8 mouse cellular contexts compared by ENCODE assay signal in the genomic region with DNA sequence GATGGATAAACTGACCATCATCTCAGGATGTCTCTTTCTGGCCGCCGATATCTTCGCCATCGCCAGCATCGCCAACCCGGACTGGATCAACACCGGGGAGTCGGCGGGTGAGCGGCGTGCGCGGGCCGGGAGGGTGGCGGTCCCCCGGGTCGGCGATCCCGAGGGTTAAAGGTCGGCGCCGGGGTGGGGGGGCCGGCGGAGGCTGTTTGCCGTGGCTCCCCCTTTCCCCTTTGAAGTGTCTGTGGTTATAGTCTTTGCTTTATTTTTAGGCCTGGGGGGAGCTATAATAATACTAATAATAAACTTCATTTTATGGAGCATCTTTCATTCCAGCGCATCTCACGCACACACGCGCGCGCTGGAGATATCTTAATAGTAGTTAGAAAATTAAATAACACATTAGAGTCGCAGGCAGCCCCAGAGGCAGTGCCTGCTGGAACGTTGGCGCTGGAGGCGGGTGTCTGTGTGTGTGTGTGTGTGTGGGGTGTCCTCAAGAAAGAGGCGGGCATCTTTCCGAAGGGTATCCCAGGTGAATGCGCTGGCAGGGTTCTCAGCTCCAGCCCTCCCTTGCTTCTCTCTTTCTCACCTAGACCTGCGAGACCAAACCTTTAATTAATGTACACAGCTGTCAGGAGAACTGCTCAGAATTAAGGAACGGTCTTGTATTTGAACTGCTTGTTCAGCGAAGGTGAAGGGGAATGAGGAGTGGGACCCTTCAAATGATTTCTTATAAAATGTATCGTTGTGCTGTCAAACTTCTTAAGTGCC. TPM values are rescaled to one million over a fixed set of nuclear protein-coding genes. Genes with fewer than 3 reads are reported as not detected.
DNase-seq lines count a peak whose midpoint lies in the region; ATAC-seq and TF ChIP-seq lines count a peak whose summit lies in the region.

No protein-coding gene starts in this region.

- no peaks in the 10 kb centered on the region for H3K27me3 ChIP-seq in limb, embryonic 15.5 days
- H3K27me3 ChIP-seq in midbrain, postnatal 0 days (ENCODE audit: insufficient read depth, low read length): no peaks in the 10 kb centered on the region
- no peaks in the 10 kb centered on the region for H3K27me3 ChIP-seq in stomach, embryonic 14.5 days (ENCODE audit: control insufficient read depth, insufficient read depth, low read length)

- 0 out of 2 replicates have a peak, but pooled peaks have one; percentile 16 for ATAC-seq in limb, embryonic 15.5 days (ENCODE audit: insufficient number of reproducible peaks, low FRiP score, low TSS enrichment, low read depth)
- peak; percentile 44; the same call in 1 of the 2 replicates for ATAC-seq in midbrain, postnatal 0 days (ENCODE audit: low FRiP score)
- ATAC-seq in stomach, embryonic 14.5 days (ENCODE audit: insufficient number of reproducible peaks, insufficient read depth, low FRiP score, low read depth): peak; percentile 48

- 1% methylated on average over 41 of the region's 42 CpGs for WGBS in limb, embryonic 15.5 days
- WGBS in midbrain, postnatal 0 days: 2% methylated on average over 40 of the region's 42 CpGs
- 1% methylated on average over 42 of the region's 42 CpGs for WGBS in stomach, embryonic 14.5 days

- H3K4me3 ChIP-seq in limb, embryonic 15.5 days: peak overlapping the region; percentile 82
- H3K4me3 ChIP-seq in midbrain, postnatal 0 days (ENCODE audit: low read depth, low read length): peak overlapping the region; percentile 90
- H3K4me3 ChIP-seq in stomach, embryonic 14.5 days (ENCODE audit: low read depth, low read length): peak overlapping the region; percentile 93

- H3K27ac ChIP-seq in limb, embryonic 15.5 days: peak overlapping the region; percentile 65
- H3K27ac ChIP-seq in midbrain, postnatal 0 days (ENCODE audit: low read depth, low read length): peak overlapping the region; percentile 82
- H3K27ac ChIP-seq in stomach, embryonic 14.5 days (ENCODE audit: low read length): peak overlapping the region; percentile 52; the same call in 1 of the 2 replicates

- H3K4me1 ChIP-seq in limb, embryonic 15.5 days: peaks cover 25% of the 10 kb centered on the region
- peaks cover 13% of the 10 kb centered on the region for H3K4me1 ChIP-seq in midbrain, postnatal 0 days (ENCODE audit: insufficient read depth, low read length)
- H3K4me1 ChIP-seq in stomach, embryonic 14.5 days (ENCODE audit: control insufficient read depth, insufficient read depth, low read length): peaks cover 14% of the 10 kb centered on the region; the same call in 1 of the 2 replicates

- peak overlapping the region; percentile 80 for H3K9ac ChIP-seq in limb, embryonic 15.5 days
- peak overlapping the region; percentile 92 for H3K9ac ChIP-seq in midbrain, postnatal 0 days (replicated peaks; ENCODE audit: low read length, poor library complexity, severe bottlenecking)
- H3K9ac ChIP-seq in stomach, embryonic 14.5 days (replicated peaks; ENCODE audit: low read depth, low read length): peak overlapping the region; percentile 90

- DNase-seq in left cerebral cortex, adult 18-20 months (ENCODE audit: low spot score in 2 of 2): peak; percentile 29 to 45
- DNase-seq in left cerebral cortex, adult 11 months (ENCODE audit: low spot score): no peak
- peak; percentile 56 for DNase-seq in embryo, embryonic 10 days (ENCODE audit: low spot score)
- DNase-seq in gastrocnemius, postnatal 4 days (ENCODE audit: low spot score in 2 of 2): peak; percentile 23 to 42
- peak; percentile 25 for DNase-seq in kidney, adult 11 months
- DNase-seq in midbrain, postnatal 0 days (ENCODE audit: low spot score): peak; percentile 34

- H3K4me2 ChIP-seq in limb, embryonic 15.5 days: peak overlapping the region; percentile 79
- H3K4me2 ChIP-seq in midbrain, postnatal 0 days (ENCODE audit: low read depth, low read length, poor library complexity, severe bottlenecking): peak overlapping the region; percentile 77
- H3K4me2 ChIP-seq in stomach, embryonic 14.5 days (replicated peaks; ENCODE audit: low read depth, low read length): peak overlapping the region; percentile 79

- H3K36me3 ChIP-seq in limb, embryonic 15.5 days: 0 out of 2 replicates have a peak, but pooled peaks cover 2% of the 10 kb centered on the region
- no peaks in the 10 kb centered on the region for H3K36me3 ChIP-seq in midbrain, postnatal 0 days (ENCODE audit: insufficient read depth, low read length)
- no peaks in the 10 kb centered on the region for H3K36me3 ChIP-seq in stomach, embryonic 14.5 days (ENCODE audit: control insufficient read depth, insufficient read depth, low read length)

- H3K9me3 ChIP-seq in limb, embryonic 15.5 days: no peaks in the 10 kb centered on the region
- H3K9me3 ChIP-seq in midbrain, postnatal 0 days (ENCODE audit: low read length): no peaks in the 10 kb centered on the region
- H3K9me3 ChIP-seq in stomach, embryonic 14.5 days (ENCODE audit: control insufficient read depth, low read depth, low read length): no peaks in the 10 kb centered on the region

- TF ChIP-seq CTCF in midbrain, postnatal 0 days (IDR thresholded peaks at IDR 0.05): no peak

RNA-seq across cellular contexts. Expression of a gene that starts 0.5 kb away (rescaled TPM):
- 10 to 100 TPM; 72.0 to 76.6 TPM for total RNA-seq in left cerebral cortex, adult 18-20 months (2021)
- total RNA-seq in gastrocnemius, postnatal 4 days (2021): 10 to 100 TPM; 25.6 to 31.3 TPM
- 10.6 and 11.5 TPM in 2 replicates for polyA plus RNA-seq in limb, embryonic 15.5 days (2015; fragmentation: Nextera tagmentation; extraction: Ambion mirVana)
- 21.2 and 31.8 TPM in 2 replicates for total RNA-seq in midbrain, postnatal 0 days (2014; rRNA removed)
- 11.5 TPM in 2 replicates for polyA plus RNA-seq in midbrain, postnatal 0 days (2015; fragmentation: Nextera tagmentation; extraction: Ambion mirVana)
- polyA plus RNA-seq in stomach, embryonic 14.5 days (2014; fragmentation: Nextera tagmentation; extraction: Ambion mirVana): 15.8 and 16.5 TPM in 2 replicates

RNA-seq across cellular contexts. Expression of a gene that starts 7.8 kb away (rescaled TPM):
- total RNA-seq in left cerebral cortex, adult 18-20 months (2021): not detected
- not detected for total RNA-seq in gastrocnemius, postnatal 4 days (2021)
- 0.19 and 0.29 TPM in 2 replicates for polyA plus RNA-seq in limb, embryonic 15.5 days (2015; fragmentation: Nextera tagmentation; extraction: Ambion mirVana)
- total RNA-seq in midbrain, postnatal 0 days (2014; rRNA removed): 0.33 TPM in 1 of 2 replicates, not detected in the other
- polyA plus RNA-seq in midbrain, postnatal 0 days (2015; fragmentation: Nextera tagmentation; extraction: Ambion mirVana): 0.36 and 0.63 TPM in 2 replicates
- 0.20 and 0.43 TPM in 2 replicates for polyA plus RNA-seq in stomach, embryonic 14.5 days (2014; fragmentation: Nextera tagmentation; extraction: Ambion mirVana)

RNA-seq across cellular contexts. Expression of a gene that starts 43.0 kb away (rescaled TPM):
- total RNA-seq in left cerebral cortex, adult 18-20 months (2021): 100 to 1,000 TPM; 243 to 247 TPM
- total RNA-seq in gastrocnemius, postnatal 4 days (2021): 100 to 1,000 TPM; 395 to 428 TPM
- 171 and 182 TPM in 2 replicates for polyA plus RNA-seq in limb, embryonic 15.5 days (2015; fragmentation: Nextera tagmentation; extraction: Ambion mirVana)
- 166 and 169 TPM in 2 replicates for total RNA-seq in midbrain, postnatal 0 days (2014; rRNA removed)
- 238 and 250 TPM in 2 replicates for polyA plus RNA-seq in midbrain, postnatal 0 days (2015; fragmentation: Nextera tagmentation; extraction: Ambion mirVana)
- polyA plus RNA-seq in stomach, embryonic 14.5 days (2014; fragmentation: Nextera tagmentation; extraction: Ambion mirVana): 197 and 198 TPM in 2 replicates
